Mouse (Mus musculus) liver, embryonic 11.5 days (tissue): ENCODE measurements around the gene Alg11. TPM values are rescaled to one million over a fixed set of nuclear protein-coding genes. Genes with fewer than 3 reads are reported as not detected.
A peak's percentile ranks its signal among the peaks of the same experiment; 100 is the strongest.

Experiments
- ATAC-seq: fragments of 200-750 bp; cut with Nextera tagmentation; replicated peaks from 2 replicates; pipeline ENCODE4 v1.8.0; 2017; ENCODE audit warnings: moderate number of reproducible peaks, mild to moderate bottlenecking, moderate TSS enrichment, moderate library complexity; ENCODE audit not compliant: low FRiP score
- DNase-seq: peaks from one replicate; pipeline ENCODE4 v3.0.0-alpha.2; 2017; ENCODE audit warnings: low spot score
- H3K27ac ChIP-seq: fragments of 300-500 bp; sonication (generic); 2 replicates; pipeline ENCODE4 v1.5.1; 2014; ENCODE audit warnings: mild to moderate bottlenecking, low read depth, low read length, control low read depth
- H3K27me3 ChIP-seq: fragments of 300-500 bp; sonication (generic); replicated peaks from 2 replicates; pipeline ENCODE4 v1.6.1; 2014; ENCODE audit warnings: low read length, mixed read lengths; ENCODE audit not compliant: control insufficient read depth, insufficient read depth
- H3K36me3 ChIP-seq: fragments of 300-500 bp; sonication (generic); 2 replicates; pipeline ENCODE4 v1.6.1; 2014; ENCODE audit warnings: mild to moderate bottlenecking, low read length, moderate library complexity, mixed read lengths; ENCODE audit not compliant: control insufficient read depth, insufficient read depth
- H3K4me1 ChIP-seq: fragments of 300-500 bp; sonication (generic); replicated peaks from 2 replicates; pipeline ENCODE4 v1.6.1; 2014; ENCODE audit warnings: low read length, mixed read lengths; ENCODE audit not compliant: control insufficient read depth, insufficient read depth
- H3K4me2 ChIP-seq: fragments of 300-500 bp; sonication (generic); 2 replicates; pipeline ENCODE4 v1.6.1; 2014; ENCODE audit warnings: mild to moderate bottlenecking, control low read depth, moderate library complexity
- H3K4me3 ChIP-seq: fragments of 300-500 bp; sonication (generic); 2 replicates; pipeline ENCODE4 v1.5.1; 2014; ENCODE audit warnings: low read depth, low read length, control low read depth
- H3K9ac ChIP-seq: fragments of 300-500 bp; sonication (generic); 2 replicates; pipeline ENCODE4 v1.6.1; 2014; ENCODE audit warnings: low read depth, low read length, control low read depth
- H3K9me3 ChIP-seq: fragments of 300-500 bp; sonication (generic); 2 replicates; pipeline ENCODE4 v1.6.1; 2016; ENCODE audit warnings: low read length, inconsistent platforms, mixed read lengths; ENCODE audit not compliant: control insufficient read depth
- WGBS: fragments of 180-500 bp; shearing (Covaris S2); extraction: QIAGEN DNeasy Blood & Tissue Kit; methylation state at CpG from one replicate; pipeline ENCODE4 v1.1.7; 2014; 5-methylcytosine and 5-hydroxymethylcytosine counted together
- polyA plus RNA-seq: library from polyadenylated mRNA; unstranded; fragments of >200 nt; fragmentation: Nextera tagmentation; extraction: Ambion mirVana; gene quantifications from 2 replicates; pipeline ENCODE4 v1.2.1, GENCODE M21; 2014

The Alg11 gene
- polyA plus RNA-seq, 1 experiment from 2014 or later: 22.0 TPM

DNA sequence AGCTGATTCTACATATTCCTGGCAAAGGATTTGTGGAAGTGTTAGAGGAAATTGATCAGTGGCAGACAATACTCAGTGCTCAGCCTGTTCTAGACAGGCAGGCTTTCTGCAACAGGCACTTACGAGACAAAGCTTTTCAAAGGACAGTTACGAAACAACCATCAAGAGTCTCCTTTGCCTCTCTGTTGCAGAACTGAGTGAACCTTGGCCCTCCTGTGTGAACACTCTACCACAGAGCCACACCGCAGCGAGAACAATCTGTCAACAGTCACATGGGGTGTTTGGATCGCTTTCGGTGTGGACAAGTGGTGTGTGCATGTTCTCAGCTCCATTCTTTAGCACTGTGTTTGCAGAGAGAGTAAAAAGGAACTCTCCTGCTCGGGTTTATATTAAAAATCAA, 23.5 kb upstream of the Alg11 start:
- H3K9ac ChIP-seq: no peak overlapping the region
- no peaks in the 10 kb centered on the region for H3K27me3 ChIP-seq
- H3K9me3 ChIP-seq: no peaks in the 10 kb centered on the region
- DNase-seq (no peak), ATAC-seq (no peak; the same call in 1 of the 2 replicates)
- no peak overlapping the region for H3K27ac ChIP-seq
- no peak overlapping the region for H3K4me2 ChIP-seq
- peaks cover 3% of the 10 kb centered on the region for H3K4me1 ChIP-seq
- H3K4me3 ChIP-seq: no peak overlapping the region
- no peaks in the 10 kb centered on the region for H3K36me3 ChIP-seq
- WGBS: 69% methylated on average over 7 of the region's 7 CpGs

- Histone ChIP-seq H3K27me3 (no peaks in the 10 kb centered on the region), H3K9ac (no peak overlapping the region), H3K36me3 (no peaks in the 10 kb centered on the region), H3K9me3 (no peaks in the 10 kb centered on the region), H3K4me1 (peaks cover 5% of the 10 kb centered on the region), H3K4me2 (peak overlapping the region; percentile 39), H3K27ac (peak overlapping the region; percentile 53; the same call in 1 of the 2 replicates), H3K4me3 (peak overlapping the region; percentile 24)
- ATAC-seq: peak; percentile 52
- 19% methylated on average over 15 of the region's 15 CpGs for WGBS
- no peak for DNase-seq
Observed at GRCm38 (mm10) chr8:22039468-22040152, 20.9 kb upstream of the Alg11 start.

- ATAC-seq (no peak), DNase-seq (no peak)
- Histone ChIP-seq H3K27ac (no peak overlapping the region; the same call in 1 of the 2 replicates), H3K4me2 (no peak overlapping the region; the same call in 1 of the 2 replicates), H3K4me3 (no peak overlapping the region), H3K4me1 (peaks cover 5% of the 10 kb centered on the region), H3K9me3 (no peaks in the 10 kb centered on the region), H3K27me3 (no peaks in the 10 kb centered on the region), H3K36me3 (no peaks in the 10 kb centered on the region), H3K9ac (no peak overlapping the region)
- 64% methylated on average over 6 of the region's 6 CpGs for WGBS
Observed at GRCm38 (mm10) chr8:22040153-22040509, 20.4 kb upstream of the Alg11 start.

GRCm38 (mm10) chr8:22042515-22042914, 18.0 kb upstream of the Alg11 start:
- DNase-seq: no peak
- H3K4me2 ChIP-seq: no peak overlapping the region
- H3K9ac ChIP-seq: no peak overlapping the region

GRCm38 (mm10) chr8:22043706-22044105, 16.8 kb upstream of the Alg11 start:
- Histone ChIP-seq H3K9me3 (no peaks in the 10 kb centered on the region), H3K4me1 (peaks cover 5% of the 10 kb centered on the region), H3K27ac (no peak overlapping the region), H3K9ac (no peak overlapping the region), H3K27me3 (no peaks in the 10 kb centered on the region), H3K36me3 (no peaks in the 10 kb centered on the region), H3K4me3 (no peak overlapping the region), H3K4me2 (no peak overlapping the region)
- no peak for DNase-seq
- 68% methylated on average over 12 of the region's 12 CpGs for WGBS
- no peak for ATAC-seq

More at GRCm38 (mm10) chr8:22042515-22042914, 18.0 kb upstream of the Alg11 start:
- no peaks in the 10 kb centered on the region for H3K36me3 ChIP-seq
- no peak overlapping the region for H3K4me3 ChIP-seq
- H3K9me3 ChIP-seq: no peaks in the 10 kb centered on the region
- no peak for ATAC-seq
- no peak overlapping the region for H3K27ac ChIP-seq
- 71% methylated on average over 3 of the region's 3 CpGs for WGBS
- H3K27me3 ChIP-seq: no peaks in the 10 kb centered on the region
- H3K4me1 ChIP-seq: peaks cover 5% of the 10 kb centered on the region

DNA sequence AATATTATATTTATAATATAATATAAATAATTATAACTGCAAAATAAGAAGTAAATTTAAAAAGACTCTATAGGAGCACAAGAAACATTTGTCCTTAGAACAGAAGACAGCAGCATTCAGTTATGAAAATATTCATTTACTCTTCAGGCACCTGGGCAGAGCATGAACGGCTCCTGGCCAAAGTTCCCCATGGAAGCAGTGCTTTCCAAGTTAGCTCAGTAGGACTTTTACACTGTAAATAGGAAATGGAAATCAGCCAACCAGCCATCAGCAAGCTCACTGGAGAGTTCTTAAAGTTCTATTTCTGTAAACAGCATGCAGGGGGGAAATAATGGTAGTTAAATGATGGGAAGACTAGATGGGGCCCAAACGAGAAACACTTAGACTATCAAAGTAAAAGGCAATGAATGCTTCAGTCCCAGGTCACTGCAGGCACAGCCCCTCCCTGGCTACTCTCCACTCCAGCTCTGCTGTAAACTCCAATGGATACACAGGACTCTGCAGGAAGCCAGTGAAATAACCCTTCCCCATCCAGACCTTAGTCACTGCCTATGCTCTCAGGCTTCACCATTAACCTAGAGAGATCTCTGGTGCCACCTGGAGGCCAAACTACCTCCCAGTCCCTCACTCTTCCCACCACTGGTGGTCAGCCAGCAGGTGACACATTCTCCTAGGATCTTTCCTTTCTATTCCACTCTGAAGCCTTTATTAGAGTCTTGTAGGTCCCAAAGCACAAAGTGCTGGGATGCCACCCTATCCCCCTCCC, 12.6 kb upstream of the Alg11 start:
- ATAC-seq (peak; percentile 83), DNase-seq (no peak)
- Histone ChIP-seq H3K27ac (no peak overlapping the region), H3K4me2 (no peak overlapping the region), H3K9me3 (no peaks in the 10 kb centered on the region), H3K9ac (no peak overlapping the region), H3K4me1 (peaks cover 3% of the 10 kb centered on the region; the same call in 1 of the 2 replicates), H3K36me3 (no peaks in the 10 kb centered on the region), H3K27me3 (no peaks in the 10 kb centered on the region), H3K4me3 (no peak overlapping the region)
- WGBS: 78% methylated on average over 2 of the region's 2 CpGs

DNA sequence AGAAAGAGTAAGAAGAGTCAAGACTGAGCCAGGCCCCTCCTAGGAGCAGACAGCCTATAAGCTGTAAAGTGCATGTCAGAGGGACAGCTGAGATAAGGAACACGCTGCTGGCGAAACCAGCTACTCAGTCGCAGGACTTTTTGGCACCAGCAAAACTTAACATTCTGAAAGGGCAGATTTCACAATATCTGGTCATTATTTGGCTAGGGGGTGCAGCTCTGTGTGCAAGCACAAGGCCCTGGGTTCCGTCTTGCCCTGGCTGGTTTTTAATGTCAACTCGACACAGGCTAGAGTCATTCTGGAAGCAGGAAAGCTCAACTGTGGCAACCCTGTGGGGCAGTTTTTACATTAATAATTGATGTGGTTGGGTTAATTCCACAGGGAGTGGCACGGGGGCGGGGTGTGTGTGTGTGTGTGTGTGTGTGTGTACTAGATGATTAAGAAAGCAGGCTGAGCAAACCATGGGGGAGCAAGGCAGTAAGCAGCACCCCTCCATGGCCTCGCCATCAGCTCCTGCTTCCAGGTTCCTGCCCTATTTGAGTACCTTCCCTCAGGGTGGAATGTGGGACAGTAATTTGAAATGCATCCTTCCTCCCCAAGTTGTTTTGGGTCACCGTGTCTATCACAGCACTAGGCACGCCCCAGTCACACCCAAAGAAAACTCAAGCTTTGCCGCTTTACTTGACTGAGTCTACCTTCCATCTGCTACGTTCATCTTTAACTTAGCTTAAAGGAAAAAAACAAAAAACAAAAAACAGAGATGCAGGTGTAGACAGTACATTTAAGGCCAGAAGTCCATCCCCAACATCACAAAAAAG, 5.6 kb upstream of the Alg11 start:
- H3K9me3 ChIP-seq: no peaks in the 10 kb centered on the region
- H3K9ac ChIP-seq: 0 out of 2 replicates have a peak overlapping the region, but pooled peaks have one; percentile 39
- no peak for DNase-seq
- H3K4me1 ChIP-seq: peaks cover 29% of the 10 kb centered on the region
- WGBS: 51% methylated on average over 12 of the region's 12 CpGs
- peaks cover 2% of the 10 kb centered on the region; the same call in 1 of the 2 replicates for H3K36me3 ChIP-seq
- H3K4me2 ChIP-seq: peak overlapping the region; percentile 68
- peak; percentile 75 for ATAC-seq
- peak overlapping the region; percentile 85 for H3K27ac ChIP-seq
- H3K4me3 ChIP-seq: peak overlapping the region; percentile 23; the same call in 1 of the 2 replicates
- H3K27me3 ChIP-seq: no peaks in the 10 kb centered on the region

DNA sequence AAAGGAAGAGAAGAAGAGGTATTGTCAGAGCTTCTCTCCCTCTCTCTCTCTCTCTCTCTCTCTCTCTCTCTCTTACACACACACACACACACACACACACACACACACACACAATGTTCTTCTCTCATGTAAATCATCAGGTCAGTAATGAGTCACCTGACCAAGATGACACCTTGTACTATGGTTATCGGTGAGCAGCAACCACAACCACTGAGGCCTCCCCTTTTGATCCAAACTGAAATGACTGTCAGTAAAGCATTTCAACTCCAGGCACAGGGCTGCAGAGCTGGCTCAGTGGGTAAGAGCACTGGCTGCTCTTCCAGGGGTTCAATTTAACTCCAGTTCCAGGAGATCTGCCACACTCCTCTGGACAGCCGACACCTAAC, 5.0 kb upstream of the Alg11 start:
- ATAC-seq: no peak
- H3K9ac ChIP-seq: no peak overlapping the region
- H3K4me1 ChIP-seq: peaks cover 29% of the 10 kb centered on the region
- H3K4me2 ChIP-seq: peak overlapping the region; percentile 68
- H3K27ac ChIP-seq: peak overlapping the region; percentile 85
- no peaks in the 10 kb centered on the region for H3K27me3 ChIP-seq
- H3K4me3 ChIP-seq: no peak overlapping the region
- WGBS: 71% methylated on average over 2 of the region's 2 CpGs
- H3K36me3 ChIP-seq: peaks cover 2% of the 10 kb centered on the region; the same call in 1 of the 2 replicates
- no peaks in the 10 kb centered on the region for H3K9me3 ChIP-seq
- no peak for DNase-seq
